Mouse (Mus musculus): Measurements from ENCODE around the gene Olfr1318.

GRCm38 (mm10) chr2:112196859-112197258 is 42.9 kb downstream of the Olfr1318 start:
- no peak for TF ChIP-seq POLR2A (IDR thresholded peaks at IDR 0.05; ENCODE audit: borderline replicate concordance, insufficient read depth, low read length)
- TF ChIP-seq CTCF (IDR thresholded peaks at IDR 0.05; ENCODE audit: borderline replicate concordance, insufficient read depth, low read depth, low read length), result peak; percentile 84

Measured in cerebellum, adult 2 months (tissue).